Mouse (Mus musculus) liver, embryonic 14.5 days (tissue): ENCODE measurements at regions not wholly inside any gene's neighbourhood (a gene's known extent, or its start where the extent isn't known, plus 50 kb on each side); places are given as distances from the start of the nearest gene placed in this dataset.
A peak's percentile ranks its signal among the peaks of the same experiment; 100 is the strongest.

Experiments
- ATAC-seq: fragments of 200-750 bp; cut with Nextera tagmentation; 2 replicates; pipeline ENCODE4 v1.8.0; 2017; ENCODE audit warnings: moderate number of reproducible peaks, mild to moderate bottlenecking, moderate library complexity; ENCODE audit not compliant: insufficient read depth
- DNase-seq, 3 experiments: peaks; one replicate each; pipeline ENCODE4 v3.0.0-alpha.2; 2012 to 2013; ENCODE audit warnings: low read depth in 3 of 3, low spot score in 3 of 3
- H3K27ac ChIP-seq: fragments of 300-500 bp; sonication (generic); 2 replicates; pipeline ENCODE4 v1.5.1; 2014; ENCODE audit warnings: moderate library complexity, mild to moderate bottlenecking, control low read depth, inconsistent platforms
- H3K27me3 ChIP-seq: fragments of 300-500 bp; sonication (generic); 2 replicates; pipeline ENCODE4 v1.6.1; 2014; ENCODE audit warnings: mild to moderate bottlenecking, low read length, moderate library complexity; ENCODE audit not compliant: control insufficient read depth, insufficient read depth
- H3K36me3 ChIP-seq: fragments of 300-500 bp; sonication (generic); replicated peaks from 2 replicates; pipeline ENCODE4 v1.6.1; 2014; ENCODE audit warnings: low read depth; ENCODE audit not compliant: control insufficient read depth, insufficient read depth
- H3K4me1 ChIP-seq, 2 experiments: fragments of 200-500 bp in 1 of 2; fragments of 300-500 bp in 1 of 2; sonication (generic) in 1 of 2; replicated peaks; 2 replicates each; pipeline ENCODE4 v1.6.1; 2012 to 2014; ENCODE audit warnings: antibody characterized with exemption in 1 of 2, inconsistent platforms in 1 of 2, low read length in 1 of 2; ENCODE audit not compliant: control insufficient read depth in 2 of 2, insufficient read depth in 2 of 2
- H3K4me2 ChIP-seq: fragments of 300-500 bp; sonication (generic); 2 replicates; pipeline ENCODE4 v1.6.1; 2014; ENCODE audit warnings: low read depth, mild to moderate bottlenecking, control low read depth, moderate library complexity
- H3K4me3 ChIP-seq, 2 experiments: fragments of 200-500 bp in 1 of 2; fragments of 300-500 bp in 1 of 2; sonication (generic) in 1 of 2; 2 replicates each; pipeline ENCODE4 v1.5.1; 2012 to 2014; ENCODE audit warnings: low read depth in 2 of 2, low read length in 2 of 2, mild to moderate bottlenecking in 2 of 2, control low read depth in 1 of 2, inconsistent platforms in 1 of 2, moderate library complexity in 1 of 2; ENCODE audit not compliant: insufficient read depth in 1 of 2
- H3K9ac ChIP-seq: fragments of 300-500 bp; sonication (generic); replicated peaks from 2 replicates; pipeline ENCODE4 v1.6.1; 2014; ENCODE audit warnings: mild to moderate bottlenecking, control low read depth, moderate library complexity
- H3K9me3 ChIP-seq: fragments of 300-500 bp; sonication (generic); 2 replicates; pipeline ENCODE4 v1.6.1; 2016; ENCODE audit warnings: low read length, mixed read lengths; ENCODE audit not compliant: control insufficient read depth
- CTCF ChIP-seq: IDR thresholded peaks from 2 replicates; pipeline ENCODE4 v1.5.1; 2016; ENCODE audit warnings: antibody characterized with exemption, low read depth, control low read depth
- EP300 ChIP-seq: IDR thresholded peaks from 2 replicates; pipeline ENCODE4 v1.6.1; 2016; ENCODE audit warnings: antibody characterized with exemption, low read depth
- WGBS: fragments of 180-500 bp; shearing (Covaris S2); extraction: QIAGEN DNeasy Blood & Tissue Kit; methylation state at CpG from one replicate; pipeline ENCODE4 v1.1.7; 2014; ENCODE audit not compliant: insufficient replicate concordance; 5-methylcytosine and 5-hydroxymethylcytosine counted together

DNA sequence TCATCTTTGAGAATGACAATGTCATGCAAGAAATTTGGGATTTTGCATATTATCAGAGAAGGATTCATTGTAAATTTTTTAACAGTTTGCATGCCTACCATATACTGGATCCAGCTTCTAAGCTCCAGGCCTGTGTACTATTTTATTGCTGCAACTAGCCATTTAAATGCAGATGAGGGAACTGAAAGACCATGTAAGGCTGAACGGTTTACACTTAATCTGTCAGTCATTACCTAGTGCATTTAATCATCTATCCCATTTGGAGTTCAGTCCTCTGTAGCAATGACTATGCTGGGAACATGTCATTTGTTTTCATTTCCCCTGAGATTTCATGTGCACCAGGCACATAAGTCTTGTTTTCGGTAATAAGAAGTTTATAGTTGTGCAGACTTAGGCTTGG is 631.8 kb upstream of the Gm21961 start:
- Histone ChIP-seq H3K4me1 (no peaks in the 10 kb centered on the region), H3K27ac (no peak overlapping the region), H3K27me3 (no peaks in the 10 kb centered on the region), H3K4me3 (no peak overlapping the region), H3K9ac (no peak overlapping the region), H3K9me3 (no peaks in the 10 kb centered on the region), H3K4me2 (no peak overlapping the region), H3K36me3 (no peaks in the 10 kb centered on the region)
- no peak for DNase-seq
- 61% methylated on average over 2 of the region's 2 CpGs for WGBS
- ATAC-seq, result no peak
- TF ChIP-seq CTCF, result no peak
- TF ChIP-seq EP300, result no peak

GRCm38 (mm10) chr15:65639484-65639883 is 624.8 kb upstream of the Gm21961 start:
- DNase-seq (no peak), ATAC-seq (no peak)
- H3K9me3 ChIP-seq, result no peaks in the 10 kb centered on the region
- WGBS, result 30% methylated on average over 2 of the region's 2 CpGs
- TF ChIP-seq EP300 (no peak), CTCF (no peak)
- no peak overlapping the region for H3K4me2 ChIP-seq
- H3K9ac ChIP-seq, result no peak overlapping the region
- no peak overlapping the region for H3K27ac ChIP-seq
- no peaks in the 10 kb centered on the region for H3K36me3 ChIP-seq
- no peaks in the 10 kb centered on the region for H3K4me1 ChIP-seq
- H3K4me3 ChIP-seq, result no peak overlapping the region
- no peaks in the 10 kb centered on the region for H3K27me3 ChIP-seq

- Histone ChIP-seq H3K27me3 (no peaks in the 10 kb centered on the region), H3K9me3 (no peaks in the 10 kb centered on the region), H3K9ac (no peak overlapping the region), H3K4me3 (no peak overlapping the region), H3K27ac (no peak overlapping the region), H3K4me1 (no peaks in the 10 kb centered on the region), H3K36me3 (no peaks in the 10 kb centered on the region), H3K4me2 (no peak overlapping the region)
- ATAC-seq (no peak), DNase-seq (no peak)
- WGBS, result 32% methylated on average over 6 of the region's 6 CpGs
- TF ChIP-seq EP300 (no peak), CTCF (peak; percentile 30; the same call in 1 of the 2 replicates)
Observed at GRCm38 (mm10) chr15:65637520-65638184, 622.9 kb upstream of the Gm21961 start.

DNA sequence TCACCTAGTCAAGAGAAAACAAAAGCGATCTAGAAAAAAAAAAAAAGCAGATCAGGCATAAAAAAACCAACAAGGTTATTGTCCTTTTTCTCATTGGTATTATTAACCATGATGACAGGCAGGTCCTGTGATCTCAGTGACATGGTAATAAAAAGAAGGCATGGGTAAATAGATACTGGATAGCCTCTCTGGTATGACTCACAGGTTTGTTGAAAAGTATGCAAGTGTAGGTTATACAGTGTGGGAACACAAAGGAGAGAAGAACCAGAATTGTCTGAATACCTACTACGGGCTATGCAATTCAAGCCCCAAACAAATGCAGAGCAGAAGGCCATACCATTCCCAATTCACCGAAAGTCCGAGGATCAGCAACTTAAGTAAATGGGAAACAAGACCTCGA is 617.7 kb upstream of the Gm21961 start:
- Histone ChIP-seq H3K4me1 (no peaks in the 10 kb centered on the region), H3K4me2 (no peak overlapping the region), H3K9ac (no peak overlapping the region), H3K27ac (no peak overlapping the region), H3K27me3 (no peaks in the 10 kb centered on the region), H3K36me3 (no peaks in the 10 kb centered on the region), H3K9me3 (no peaks in the 10 kb centered on the region), H3K4me3 (no peak overlapping the region)
- ATAC-seq (no peak), DNase-seq (no peak)
- WGBS, result 51% methylated on average over 5 of the region's 5 CpGs
- no peak for TF ChIP-seq EP300
- no peak for TF ChIP-seq CTCF

DNA sequence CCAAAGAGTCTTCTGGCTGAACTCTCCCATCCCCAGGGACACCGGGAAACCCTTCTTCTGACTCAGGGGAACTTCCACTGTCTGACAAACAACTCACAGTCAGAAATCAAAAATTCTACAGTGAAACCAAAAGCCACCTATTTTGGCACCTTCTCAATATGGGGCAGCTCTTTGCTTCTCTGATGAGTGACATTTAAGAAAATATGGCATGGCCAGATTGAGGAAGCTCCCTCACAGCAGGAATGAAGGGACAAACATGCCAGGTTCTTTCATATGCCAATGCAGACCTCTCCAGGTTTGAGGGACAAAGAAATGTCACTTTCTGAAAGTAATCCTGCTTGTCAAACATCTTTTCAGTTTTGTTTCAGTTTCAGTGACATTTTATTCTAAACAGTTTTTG is 615.8 kb upstream of the Gm21961 start:
- DNase-seq, result no peak
- TF ChIP-seq CTCF, result no peak
- TF ChIP-seq EP300, result no peak
- Histone ChIP-seq H3K27me3 (no peaks in the 10 kb centered on the region), H3K36me3 (no peaks in the 10 kb centered on the region), H3K27ac (no peak overlapping the region), H3K9me3 (no peaks in the 10 kb centered on the region), H3K9ac (no peak overlapping the region), H3K4me2 (no peak overlapping the region), H3K4me1 (no peaks in the 10 kb centered on the region), H3K4me3 (no peak overlapping the region)
- WGBS, result 31% methylated on average over 1 of the region's 1 CpGs
- no peak for ATAC-seq
